Mouse (Mus musculus) brain, embryonic 14.5 days (tissue): ENCODE measurements around the gene Hps4. TPM values are rescaled to one million over a fixed set of nuclear protein-coding genes. Genes with fewer than 3 reads are reported as not detected.

Experiments used
- DNase-seq: peaks from one replicate; pipeline ENCODE4 v3.0.0-alpha.2; 2011; ENCODE audit warnings: low read depth
- CTCF ChIP-seq: fragments of 200-500 bp; IDR thresholded peaks from 2 replicates; pipeline ENCODE4 v1.5.1; 2012; ENCODE audit warnings: inconsistent platforms, mild to moderate bottlenecking, moderate library complexity, borderline replicate concordance; ENCODE audit not compliant: insufficient read depth, insufficient read length; ENCODE audit errors: extremely low read depth
- POLR2A ChIP-seq: fragments of 200-500 bp; IDR thresholded peaks from 2 replicates; pipeline ENCODE4 v1.6.1; 2012; ENCODE audit warnings: mild to moderate bottlenecking, inconsistent platforms, borderline replicate concordance; ENCODE audit not compliant: poor library complexity, insufficient read depth, insufficient read length, severe bottlenecking; ENCODE audit errors: extremely low read depth
- polyA plus RNA-seq: library from polyadenylated mRNA; depleted of rRNA; stranded (reverse); fragments of >200 nt; gene quantifications from 2 replicates; pipeline ENCODE4 v1.2.3, GENCODE M21; 2012

The Hps4 gene
- polyA plus RNA-seq, 1 experiment: 63.3 TPM

GRCm38 (mm10) chr5:112376111-112376510 is 33.2 kb downstream of the Hps4 start:
- DNase-seq: no peak
- TF ChIP-seq CTCF (no peak), POLR2A (no peak)

- no peak for DNase-seq
- TF ChIP-seq CTCF (no peak), POLR2A (no peak)
Measured at GRCm38 (mm10) chr5:112377380-112377779, 34.5 kb downstream of the Hps4 start.

- no peak for DNase-seq
Measured at GRCm38 (mm10) chr5:112378716-112379115, 35.8 kb downstream of the Hps4 start.

GRCm38 (mm10) chr5:112381154-112381553 is 38.3 kb downstream of the Hps4 start:
- TF ChIP-seq CTCF (no peak), POLR2A (no peak)
- no peak for DNase-seq

More at GRCm38 (mm10) chr5:112378716-112379115, 35.8 kb downstream of the Hps4 start:
- TF ChIP-seq POLR2A: no peak
- no peak for TF ChIP-seq CTCF

- peak; percentile 56 for DNase-seq
- TF ChIP-seq CTCF (no peak), POLR2A (no peak)
Measured at GRCm38 (mm10) chr5:112382042-112382441, 39.2 kb downstream of the Hps4 start.

- TF ChIP-seq CTCF (no peak), POLR2A (no peak)
- DNase-seq: peak; percentile 58
Measured at GRCm38 (mm10) chr5:112382641-112383330, 39.9 kb downstream of the Hps4 start.

GRCm38 (mm10) chr5:112384805-112385472 is 42.1 kb downstream of the Hps4 start:
- DNase-seq: no peak
- TF ChIP-seq CTCF: no peak
- no peak for TF ChIP-seq POLR2A

- no peak for DNase-seq
- TF ChIP-seq CTCF (no peak), POLR2A (no peak)
Measured at GRCm38 (mm10) chr5:112385973-112386372, 43.1 kb downstream of the Hps4 start.

- TF ChIP-seq CTCF (no peak), POLR2A (no peak)
- no peak for DNase-seq
Measured at GRCm38 (mm10) chr5:112389352-112389751, 46.5 kb downstream of the Hps4 start.

GRCm38 (mm10) chr5:112391002-112391401 is 48.1 kb downstream of the Hps4 start:
- no peak for TF ChIP-seq POLR2A
- no peak for TF ChIP-seq CTCF
- DNase-seq: no peak

GRCm38 (mm10) chr5:112391676-112392323 is 48.9 kb downstream of the Hps4 start:
- DNase-seq: no peak

More at GRCm38 (mm10) chr5:112391676-112392323, 48.9 kb downstream of the Hps4 start:
- TF ChIP-seq POLR2A: no peak
- no peak for TF ChIP-seq CTCF
